Mouse (Mus musculus) spleen, postnatal 10 days (tissue): ENCODE data around the gene Ilkap.

Source experiments
- DNase-seq, 2 experiments: peaks; one replicate each; pipeline ENCODE4 v3.0.0; 2021 to 2022; ENCODE audit warnings: low spot score in 2 of 2

The Ilkap gene

DNA sequence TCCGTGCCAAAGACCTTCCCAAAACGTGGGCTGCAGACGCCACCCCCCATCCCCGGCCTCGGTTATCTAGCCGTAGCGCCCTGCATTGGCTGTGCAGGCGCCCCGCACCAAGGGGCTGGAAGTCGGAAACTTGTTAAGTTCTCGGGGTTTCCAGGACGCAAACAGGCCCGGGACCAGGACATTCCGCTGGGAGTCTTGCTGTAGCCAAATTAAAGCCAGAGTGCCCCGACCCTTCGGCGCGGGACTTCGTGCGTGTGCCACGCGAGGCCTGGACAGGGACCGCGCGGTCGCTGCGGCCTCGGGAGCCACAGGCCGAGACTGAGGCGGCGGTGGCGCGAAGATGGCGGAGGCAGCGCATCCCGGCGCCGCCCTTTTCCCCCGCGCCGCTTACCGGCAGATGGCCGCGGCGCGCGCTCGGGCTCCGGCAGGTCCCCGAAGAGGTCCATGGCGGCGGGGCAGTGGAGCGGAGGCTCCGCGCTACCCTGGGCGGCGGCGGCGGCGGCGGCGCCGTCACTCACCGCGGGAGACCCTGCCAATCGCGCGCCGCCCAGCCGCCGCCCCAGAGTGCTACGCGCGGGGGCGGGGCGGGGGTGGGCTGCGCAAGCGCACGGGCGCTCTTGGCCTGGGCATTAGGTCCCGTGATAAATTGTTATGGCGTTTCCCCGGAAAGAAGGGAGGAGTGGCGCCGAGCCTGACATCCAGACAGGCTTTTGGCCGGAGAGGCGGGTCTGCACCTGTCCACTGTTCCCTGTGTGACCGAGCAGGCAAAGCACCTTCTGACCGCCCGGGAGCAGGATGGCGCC is at the start of gene Ilkap:
Ilkap (minus strand) TSS at position 556 of the 803 bp plus-strand sequence.
- peak; percentile 74 to 84 for DNase-seq

- DNase-seq = no peak
Measured at GRCm38 (mm10) chr1:91446511-91446910, 47.9 kb upstream of the Ilkap start.

GRCm38 (mm10) chr1:91446060-91446459 is 47.4 kb upstream of the Ilkap start:
- DNase-seq = no peak

DNA sequence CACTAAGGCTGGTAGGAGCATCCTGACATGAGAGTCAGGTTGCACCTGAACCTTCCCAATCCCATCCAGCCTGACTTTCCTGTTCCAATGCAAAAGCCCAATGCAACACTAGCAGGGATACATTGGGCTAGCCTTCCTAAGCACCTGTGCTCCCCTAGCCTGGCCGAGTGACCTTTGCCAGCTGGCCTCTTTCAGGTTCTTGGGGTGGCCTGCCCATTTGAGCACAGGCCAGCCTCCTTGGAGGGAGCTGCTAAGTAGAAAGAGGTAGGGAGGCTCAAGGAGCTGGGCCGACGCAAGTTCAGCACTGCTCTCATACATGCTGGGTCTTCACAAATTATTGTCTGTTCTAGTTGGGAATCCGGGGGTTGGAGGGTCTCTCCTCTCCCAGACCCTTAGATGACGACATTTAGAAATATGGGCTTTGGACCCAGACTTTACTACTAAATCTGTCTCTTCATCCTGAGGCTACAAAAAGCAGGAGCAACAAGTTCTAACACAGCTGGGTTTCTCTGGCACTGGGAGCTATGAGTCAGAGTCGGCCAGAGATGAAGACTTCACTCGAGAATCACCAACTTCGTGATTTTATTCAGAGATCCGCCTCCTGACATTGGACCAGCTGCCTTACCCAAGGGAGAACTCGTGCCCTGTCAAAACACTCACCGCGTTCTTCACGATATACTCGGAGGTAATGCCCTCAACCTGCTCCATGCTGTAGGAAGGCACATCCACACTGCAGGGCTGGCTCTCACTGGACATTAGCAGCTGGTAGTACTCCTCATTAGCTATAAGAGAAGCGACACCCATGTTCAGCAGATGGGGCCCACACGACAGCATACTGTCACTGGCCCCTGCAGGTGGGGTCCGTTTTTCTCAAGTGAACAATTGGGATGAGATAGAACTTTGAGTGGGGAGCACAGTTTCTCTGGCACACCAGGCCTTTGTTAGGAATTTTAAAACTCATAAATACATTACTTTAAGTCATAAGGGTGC is 46.5 kb upstream of the Ilkap start:
- DNase-seq = no peak

DNA sequence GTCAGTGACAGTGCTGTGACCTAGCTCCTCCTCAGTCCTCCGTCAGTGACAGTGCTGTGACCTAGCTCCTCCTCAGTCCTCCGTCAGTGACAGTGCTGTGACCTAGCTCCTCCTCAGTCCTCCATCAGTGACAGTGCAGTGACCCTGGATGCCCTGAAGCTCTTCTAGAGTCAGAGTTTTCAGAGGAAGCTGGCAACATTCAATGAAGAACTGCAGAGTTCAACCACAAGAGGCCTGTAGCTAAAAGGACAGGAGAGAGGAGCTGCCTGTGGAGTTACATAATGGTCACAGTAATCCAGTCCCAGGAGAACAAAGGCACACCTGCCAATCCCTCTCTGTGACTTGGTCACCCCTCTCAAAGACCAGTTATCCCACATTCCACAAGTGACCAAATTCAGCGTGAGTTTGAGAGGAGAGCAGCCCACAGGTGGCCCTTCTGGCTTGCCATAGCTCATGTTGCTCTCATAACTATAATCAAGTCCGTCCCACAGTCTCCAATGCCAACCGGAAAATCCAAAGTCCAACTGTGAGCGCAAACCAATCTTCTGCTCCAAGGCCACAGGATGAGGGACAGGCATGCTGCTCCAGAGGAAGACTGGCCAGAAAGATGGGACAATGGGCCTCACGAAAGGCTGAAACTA is 43.9 kb upstream of the Ilkap start:
- no peak for DNase-seq

DNA sequence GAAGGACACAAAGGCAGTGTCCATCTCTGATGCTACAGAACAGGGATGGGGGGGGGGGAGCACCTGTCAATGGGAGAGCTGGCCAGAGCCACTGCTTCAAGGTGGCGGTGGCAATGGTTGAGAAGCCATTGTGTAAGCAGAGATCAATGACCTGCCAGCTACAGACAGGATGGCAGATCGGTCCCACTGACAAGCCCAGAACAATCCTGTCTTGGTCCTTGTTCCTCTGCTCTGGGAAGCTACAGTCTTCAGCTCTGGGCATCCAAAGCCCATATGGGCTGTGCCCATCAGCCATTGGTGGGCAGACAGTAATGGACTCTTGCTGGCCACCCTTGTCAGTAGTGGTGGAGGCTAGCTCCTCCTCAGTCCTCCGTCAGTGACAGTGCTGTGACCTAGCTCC is 43.2 kb upstream of the Ilkap start:
- no peak for DNase-seq

DNA sequence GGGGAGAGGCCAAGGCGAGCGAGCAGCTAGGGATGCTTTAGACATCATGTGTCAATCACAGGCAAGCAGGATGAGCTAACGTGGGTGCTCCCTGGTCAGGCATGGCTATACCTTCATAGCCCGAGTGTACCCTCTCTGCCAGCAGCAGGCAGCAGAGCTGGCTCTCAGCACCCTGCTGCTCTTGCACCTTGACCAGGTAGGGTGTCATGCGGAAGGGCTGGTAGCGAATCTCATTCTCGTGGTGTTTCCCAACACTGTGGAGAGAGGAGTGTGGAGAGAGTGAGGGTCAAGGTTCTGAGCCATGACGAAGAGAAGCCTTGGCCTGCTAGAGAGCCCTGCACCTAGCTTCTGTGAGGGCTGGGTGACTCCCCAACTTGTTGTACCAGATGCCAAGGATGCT is 41.2 kb upstream of the Ilkap start:
- DNase-seq = no peak

GRCm38 (mm10) chr1:91437573-91437972 is 39.0 kb upstream of the Ilkap start:
- no peak for DNase-seq

DNA sequence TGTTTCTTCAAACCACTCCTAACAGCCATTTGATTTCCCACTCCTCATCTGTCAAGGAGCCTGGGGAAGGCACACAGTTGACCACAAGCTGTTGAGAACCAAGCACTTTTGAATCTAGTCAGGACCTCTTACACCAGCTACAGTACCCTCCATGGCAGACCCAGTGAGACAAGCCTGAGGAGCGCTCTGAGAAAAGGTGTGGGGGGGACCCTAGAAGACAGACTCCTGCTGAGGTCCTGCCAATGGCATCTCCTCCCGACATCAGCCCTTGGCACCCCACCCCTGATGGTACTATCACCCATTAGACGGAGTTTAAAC is 38.4 kb upstream of the Ilkap start:
- no peak for DNase-seq

DNA sequence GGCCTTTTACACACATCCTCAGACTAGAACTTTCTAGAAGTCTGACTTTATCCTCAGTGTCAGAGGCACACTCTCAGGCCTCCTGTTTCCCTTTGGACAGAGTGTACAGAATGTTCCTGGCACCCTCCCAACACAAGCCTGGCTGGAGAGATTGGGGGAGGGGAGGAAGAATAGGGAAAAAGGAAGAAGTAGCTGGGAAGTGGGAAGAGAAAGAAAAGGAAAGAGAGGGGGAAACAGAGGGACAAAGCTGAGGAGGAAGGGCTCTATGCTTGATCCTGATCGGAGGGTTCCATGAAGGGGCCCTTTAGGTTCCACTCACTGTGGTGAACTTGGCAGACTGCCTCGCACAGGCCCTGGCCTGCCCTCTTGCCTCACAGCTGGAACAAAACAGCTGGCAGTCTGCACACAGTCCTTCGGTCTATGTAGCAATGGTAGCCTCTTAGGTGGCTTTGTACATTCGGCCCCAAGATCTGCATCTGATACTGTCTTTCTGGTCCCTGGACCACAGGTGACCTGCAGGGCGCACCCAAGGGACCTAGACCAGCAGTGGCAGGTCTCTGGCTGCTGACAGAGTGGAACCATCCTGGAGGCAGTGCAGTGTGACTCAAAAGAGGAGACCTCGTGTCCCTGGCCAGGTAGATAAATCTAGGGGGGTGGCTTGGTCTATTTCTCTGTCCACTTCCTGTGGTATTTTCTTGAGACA is 37.9 kb upstream of the Ilkap start:
- no peak for DNase-seq

GRCm38 (mm10) chr1:91435606-91436130 is 37.1 kb upstream of the Ilkap start:
- no peak for DNase-seq

GRCm38 (mm10) chr1:91434905-91435304 is 36.3 kb upstream of the Ilkap start:
- no peak for DNase-seq

- DNase-seq = no peak
Measured at GRCm38 (mm10) chr1:91430761-91431160, 32.1 kb upstream of the Ilkap start.

- no peak for DNase-seq
Measured at GRCm38 (mm10) chr1:91429212-91429611, 30.6 kb upstream of the Ilkap start.

DNA sequence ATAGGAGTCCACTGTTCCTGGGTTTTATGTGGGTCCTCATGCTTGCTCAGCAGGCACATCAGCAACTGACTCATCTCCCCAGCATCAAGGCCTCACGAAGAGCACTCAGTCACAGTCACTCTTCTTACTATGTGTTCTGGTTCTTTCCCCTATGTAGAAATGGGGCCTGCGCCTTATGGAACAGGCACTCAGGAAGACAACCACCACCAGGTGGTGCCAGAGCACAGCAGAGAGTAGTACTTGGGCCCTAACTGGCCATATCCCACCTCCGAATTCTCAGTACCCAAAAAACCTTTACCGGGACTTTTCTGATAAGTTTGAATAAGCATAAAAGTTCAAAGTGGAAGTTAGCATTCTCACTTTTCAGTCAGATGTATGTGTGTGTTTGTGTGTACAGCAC is 30.0 kb upstream of the Ilkap start:
- peak; percentile 64 to 89 for DNase-seq

DNA sequence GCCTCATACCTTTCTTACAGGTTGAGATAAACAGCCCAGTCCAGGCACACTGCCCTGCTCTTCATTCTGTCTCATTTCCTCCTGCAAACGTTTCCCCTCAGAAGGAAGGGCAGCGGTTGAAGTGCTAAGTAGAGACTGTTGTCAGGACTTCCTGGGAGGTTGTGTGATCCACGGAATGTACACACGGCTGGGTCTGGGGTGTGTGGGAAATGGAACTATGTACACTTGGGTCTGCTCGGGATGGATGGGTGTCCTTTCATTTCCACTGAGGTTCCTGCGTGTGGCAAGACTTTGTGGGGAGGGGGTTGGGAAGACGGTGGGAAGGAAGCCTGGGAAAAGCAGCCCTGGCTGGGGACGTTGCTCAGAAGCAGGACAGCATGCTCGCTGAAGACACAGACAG is 27.8 kb upstream of the Ilkap start:
- no peak for DNase-seq

DNA sequence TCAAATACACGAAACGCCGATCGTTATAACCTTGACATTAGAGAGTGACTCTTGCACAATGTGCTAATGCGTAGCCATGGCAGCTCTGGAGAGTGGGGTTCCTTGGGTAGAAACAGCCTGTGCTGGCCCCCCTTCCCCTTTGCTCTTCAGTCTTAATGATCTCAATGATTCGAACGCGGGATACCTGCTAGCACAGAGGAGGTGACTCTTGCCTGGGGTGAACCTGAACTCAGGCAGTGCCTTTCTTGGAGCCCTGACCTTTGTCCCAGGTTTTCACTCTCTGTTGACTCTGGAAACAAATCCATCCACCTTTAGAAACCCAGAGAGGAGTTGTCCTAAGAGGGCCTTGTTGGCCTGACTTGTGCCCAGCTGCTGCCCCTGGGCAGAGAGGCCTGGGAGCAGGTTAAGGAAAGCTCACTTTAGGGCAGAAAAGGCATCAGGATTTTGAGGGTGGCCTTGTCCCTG is 22.0 kb upstream of the Ilkap start:
- no peak for DNase-seq

DNA sequence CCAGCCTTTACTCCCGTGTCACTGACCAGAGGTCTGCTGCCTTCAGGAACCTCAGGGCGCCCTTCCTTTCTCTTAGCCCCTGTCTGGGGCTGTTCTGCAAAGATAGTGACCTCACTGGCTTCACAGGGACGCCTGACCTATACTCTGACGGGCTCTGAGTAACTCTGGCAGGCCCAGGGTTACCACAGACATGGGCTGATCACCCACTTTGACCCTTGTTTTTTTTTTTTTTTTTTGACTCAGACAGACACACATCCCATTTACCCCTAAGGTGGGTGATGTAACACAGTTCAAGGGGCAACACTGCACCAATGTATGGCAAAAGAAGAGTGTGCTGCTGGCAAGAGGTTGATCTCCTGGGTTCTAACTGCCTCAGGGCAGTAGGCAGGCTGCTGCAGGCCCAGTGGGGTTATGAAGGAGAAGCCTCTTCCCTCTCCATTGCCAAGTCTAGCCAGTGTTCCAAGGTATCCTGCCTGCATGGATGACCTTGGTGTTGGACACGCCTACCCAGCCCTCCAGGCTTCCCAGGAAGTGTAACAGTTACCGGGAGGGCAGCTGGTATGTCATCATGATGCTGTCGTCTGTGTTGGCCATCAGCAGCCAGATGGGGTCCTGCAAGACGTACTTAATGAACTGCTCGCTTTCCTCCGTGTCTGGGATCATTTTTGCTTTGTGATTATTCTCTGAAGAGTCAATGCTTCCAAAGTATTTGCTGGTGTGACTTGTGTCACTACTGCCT is 21.4 kb upstream of the Ilkap start:
- DNase-seq = no peak

- DNase-seq = no peak
Measured at GRCm38 (mm10) chr1:91417991-91418390, 19.4 kb upstream of the Ilkap start.

- DNase-seq = no peak
Measured at GRCm38 (mm10) chr1:91415311-91415710, 16.7 kb upstream of the Ilkap start.

GRCm38 (mm10) chr1:91414903-91415302 is 16.3 kb upstream of the Ilkap start:
- no peak for DNase-seq
